Mouse (Mus musculus): ENCODE measurements at regions not wholly inside any gene's neighbourhood (a gene's known extent, or its start where the extent isn't known, plus 50 kb on each side); places are given as distances from the start of the nearest gene placed in this dataset.

DNA sequence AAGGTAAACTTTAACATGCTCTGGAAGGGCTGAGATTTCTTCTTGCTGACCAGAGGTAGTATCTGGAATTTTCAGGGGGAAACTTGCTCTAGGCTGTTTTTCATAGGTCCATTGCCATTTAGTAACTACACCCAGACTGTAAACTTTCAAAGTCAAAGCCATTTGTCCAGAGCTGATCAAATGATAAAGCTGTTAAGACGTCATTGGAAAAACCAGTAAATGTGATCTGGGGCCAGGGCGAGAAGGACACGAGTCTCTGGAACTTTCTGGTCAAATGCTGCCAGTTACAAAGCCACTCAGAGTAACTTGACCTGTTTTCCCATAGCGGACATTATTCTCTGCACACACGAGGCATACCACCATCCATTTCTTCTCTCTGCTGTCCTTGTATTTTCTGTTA, 148.9 kb upstream of the Tsc22d1 start:
- TF ChIP-seq CTCF (IDR thresholded peaks at IDR 0.05; ENCODE audit: insufficient read depth, low read length) (no peak), POLR2A (IDR thresholded peaks at IDR 0.05; ENCODE audit: borderline replicate concordance, extremely low read depth, low read depth, low read length) (no peak)
